Mouse (Mus musculus): ENCODE results near the gene Alkbh3. TPM values are rescaled to one million over a fixed set of nuclear protein-coding genes. Genes with fewer than 3 reads are reported as not detected.

The Alkbh3 gene
- total RNA-seq, 1 experiment from 2014 or later = 51.4 TPM

DNA sequence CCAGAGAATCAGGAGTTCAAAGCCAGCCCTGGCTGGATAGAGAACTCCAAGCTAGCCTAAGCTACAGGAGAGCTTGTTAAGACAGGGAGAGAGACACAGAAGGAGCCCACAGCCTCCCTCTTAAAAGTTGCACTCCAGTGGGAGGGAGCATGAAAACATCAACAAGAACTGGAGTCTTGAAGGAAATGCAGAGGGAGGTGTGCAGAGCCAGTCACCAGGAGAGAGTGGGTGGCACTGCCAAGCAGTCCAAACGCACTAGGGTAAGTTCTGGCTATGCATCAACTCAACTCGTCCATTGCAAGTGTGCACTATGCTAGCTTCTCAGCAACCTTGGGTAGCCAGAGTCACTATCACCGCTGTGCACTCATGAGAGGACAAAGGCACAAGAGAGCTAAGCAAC is 52.4 kb downstream of the Alkbh3 start:
- no peak for ATAC-seq (replicated peaks; ENCODE audit: insufficient number of reproducible peaks, low FRiP score, low TSS enrichment, poor library complexity, severe bottlenecking)

- no peak for ATAC-seq (replicated peaks; ENCODE audit: insufficient number of reproducible peaks, low FRiP score, low TSS enrichment, poor library complexity, severe bottlenecking)
These were observed 52.8 kb downstream of the Alkbh3 start for GRCm38 (mm10) chr2:93957785-93958175.

DNA sequence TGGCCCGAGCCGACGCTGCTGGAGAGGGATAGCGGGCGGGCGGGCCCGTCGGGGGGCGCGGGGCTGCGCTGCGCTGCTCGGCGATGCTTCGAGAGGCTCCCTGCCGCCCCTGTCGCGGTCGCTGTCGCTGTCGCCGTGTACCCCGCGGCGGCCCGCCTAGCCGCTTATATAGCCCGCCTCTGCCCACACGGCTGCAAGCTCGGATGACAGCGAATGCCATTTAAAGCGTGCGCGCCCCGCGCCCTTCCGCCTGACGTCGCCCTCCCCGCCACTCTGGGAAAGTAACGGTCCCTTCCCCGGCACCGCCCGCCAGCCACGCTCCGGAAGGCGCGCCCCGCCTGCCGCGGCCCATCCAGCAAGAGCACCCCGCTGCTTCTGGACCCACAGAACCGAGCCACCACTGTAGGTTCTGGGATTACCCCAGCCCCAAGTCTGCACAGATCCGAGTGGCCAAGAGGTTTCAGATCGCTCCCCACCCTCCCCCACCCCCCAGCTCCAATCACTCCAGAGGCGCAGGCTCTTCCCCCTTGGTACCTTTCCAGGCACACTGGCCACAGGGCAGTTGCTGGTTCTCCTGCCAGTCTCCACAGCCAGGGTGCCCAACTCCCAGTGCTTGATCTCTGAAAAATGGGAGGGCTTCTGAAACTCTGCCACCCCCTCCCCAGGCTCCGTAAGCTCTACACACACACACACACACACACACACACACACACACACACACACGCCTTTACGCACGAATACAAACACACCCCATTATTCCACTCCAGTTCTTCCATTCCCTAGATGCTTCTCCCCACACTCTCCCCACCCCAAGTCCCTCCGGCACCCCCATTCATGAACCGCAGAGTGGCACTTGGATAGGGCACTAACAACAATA is 53.5 kb downstream of the Alkbh3 start, which contains the start of gene Gm13889:
TSS of gene Gm13889 (minus strand) at position 294 of the 877 bp plus-strand sequence.
- ATAC-seq (replicated peaks; ENCODE audit: insufficient number of reproducible peaks, low FRiP score, low TSS enrichment, poor library complexity, severe bottlenecking) = no peak

- ATAC-seq (replicated peaks; ENCODE audit: insufficient number of reproducible peaks, low FRiP score, low TSS enrichment, poor library complexity, severe bottlenecking) = no peak
These were observed 54.2 kb downstream of the Alkbh3 start for GRCm38 (mm10) chr2:93956331-93956801.

DNA sequence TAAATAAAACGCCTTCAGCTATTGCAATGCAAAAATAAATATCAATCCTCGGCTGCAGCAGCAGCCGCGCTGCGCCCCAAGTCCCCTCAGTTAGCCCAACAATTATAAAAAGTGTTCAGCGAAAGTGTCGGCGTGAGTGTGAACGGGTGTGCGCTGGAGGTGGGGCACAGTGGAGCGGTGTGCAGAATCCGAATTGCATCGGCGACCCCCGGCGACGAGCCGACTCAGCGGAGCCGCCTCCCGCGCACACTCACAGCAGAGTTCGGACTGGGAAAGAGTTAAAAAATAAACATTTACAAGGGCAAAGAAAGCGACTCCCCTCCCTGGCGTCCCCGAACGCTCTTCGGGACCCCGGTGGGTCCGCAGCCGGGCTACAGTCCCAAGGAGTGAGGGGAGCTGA is 54.7 kb downstream of the Alkbh3 start:
- no peak for ATAC-seq (replicated peaks; ENCODE audit: insufficient number of reproducible peaks, low FRiP score, low TSS enrichment, poor library complexity, severe bottlenecking)

- no peak for ATAC-seq (replicated peaks; ENCODE audit: insufficient number of reproducible peaks, low FRiP score, low TSS enrichment, poor library complexity, severe bottlenecking)
These were observed 55.6 kb downstream of the Alkbh3 start for GRCm38 (mm10) chr2:93954781-93955578.

DNA sequence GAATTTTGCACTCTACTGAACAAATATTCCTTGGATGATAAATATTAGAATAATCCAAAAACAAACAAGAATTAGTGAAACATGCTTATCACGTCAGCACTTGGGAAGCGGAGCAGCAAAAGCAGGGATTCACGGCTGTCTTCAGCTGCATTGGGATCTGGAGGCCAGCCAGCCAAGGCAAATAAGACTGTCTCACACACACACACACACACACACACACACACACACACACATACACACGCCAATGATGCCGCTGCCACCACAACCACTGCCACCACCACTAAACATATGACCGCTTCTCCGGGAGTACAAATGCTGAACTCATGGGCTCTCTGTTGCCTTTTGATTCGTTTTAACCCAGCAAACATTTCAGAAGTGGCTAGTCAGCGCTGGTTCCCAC is 56.9 kb downstream of the Alkbh3 start:
- no peak for ATAC-seq (replicated peaks; ENCODE audit: insufficient number of reproducible peaks, low FRiP score, low TSS enrichment, poor library complexity, severe bottlenecking)

GRCm38 (mm10) chr2:93946976-93947375 is 63.6 kb downstream of the Alkbh3 start:
- ATAC-seq (replicated peaks; ENCODE audit: insufficient number of reproducible peaks, low FRiP score, low TSS enrichment, poor library complexity, severe bottlenecking) = no peak

DNA sequence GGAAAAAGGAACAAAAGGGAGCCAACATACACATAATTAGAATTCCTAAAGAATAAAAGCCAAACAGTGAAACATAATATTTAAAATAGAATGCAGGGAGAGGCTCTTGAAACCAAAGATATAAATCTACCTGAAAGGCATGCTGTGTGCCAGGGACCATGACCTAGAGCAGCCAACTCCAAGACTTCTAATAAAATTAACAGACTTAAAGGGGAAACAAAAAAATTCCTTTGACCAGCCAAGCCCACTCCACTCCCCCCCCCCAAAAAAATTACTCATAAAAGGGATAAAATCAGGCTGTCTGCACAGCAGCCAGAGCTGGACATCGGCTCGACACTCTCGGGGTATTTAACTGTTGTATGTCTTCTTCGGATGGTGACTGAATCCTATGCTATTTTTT is 65.8 kb downstream of the Alkbh3 start:
- no peak for ATAC-seq (replicated peaks; ENCODE audit: insufficient number of reproducible peaks, low FRiP score, low TSS enrichment, poor library complexity, severe bottlenecking)

DNA sequence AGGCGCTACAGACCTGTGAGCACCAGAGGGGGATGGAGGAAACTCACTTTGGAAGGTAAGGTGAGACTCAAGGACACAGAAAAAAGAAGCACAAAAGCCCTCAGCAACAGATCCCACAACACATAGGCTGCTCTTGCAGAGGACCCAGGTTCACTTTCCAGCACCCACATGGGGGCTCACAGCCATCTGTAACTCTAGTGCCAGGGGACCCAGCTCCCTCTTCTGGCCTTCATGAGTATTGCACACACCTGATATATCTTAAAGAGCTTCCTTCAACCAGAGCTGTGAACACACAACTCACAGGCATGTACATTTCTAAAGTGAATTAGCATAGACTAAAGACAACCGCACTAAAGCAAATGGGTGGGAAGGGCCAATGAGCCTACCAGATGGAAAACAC is 66.5 kb downstream of the Alkbh3 start:
- ATAC-seq (replicated peaks; ENCODE audit: insufficient number of reproducible peaks, low FRiP score, low TSS enrichment, poor library complexity, severe bottlenecking) = no peak

DNA sequence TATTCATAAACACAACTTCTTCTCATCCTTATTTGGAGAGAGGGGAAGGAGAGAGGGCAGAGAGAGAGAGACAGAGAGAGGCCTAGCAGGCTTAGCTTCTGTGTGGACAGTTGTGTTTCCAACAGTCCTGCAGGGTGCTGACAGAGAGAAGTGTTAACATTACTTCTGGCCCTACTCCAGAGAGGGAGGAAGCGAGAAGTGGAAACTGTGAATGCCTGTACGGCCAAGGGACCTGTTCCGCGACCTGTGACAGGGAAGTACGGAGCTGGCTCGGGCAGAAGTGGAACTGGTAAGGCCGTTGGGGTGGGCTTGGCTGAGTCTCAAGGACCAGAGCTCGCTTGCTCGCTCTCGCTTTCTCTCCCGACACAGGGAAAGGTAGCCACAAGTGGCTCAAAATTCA is 68.9 kb downstream of the Alkbh3 start:
- no peak for ATAC-seq (replicated peaks; ENCODE audit: insufficient number of reproducible peaks, low FRiP score, low TSS enrichment, poor library complexity, severe bottlenecking)

DNA sequence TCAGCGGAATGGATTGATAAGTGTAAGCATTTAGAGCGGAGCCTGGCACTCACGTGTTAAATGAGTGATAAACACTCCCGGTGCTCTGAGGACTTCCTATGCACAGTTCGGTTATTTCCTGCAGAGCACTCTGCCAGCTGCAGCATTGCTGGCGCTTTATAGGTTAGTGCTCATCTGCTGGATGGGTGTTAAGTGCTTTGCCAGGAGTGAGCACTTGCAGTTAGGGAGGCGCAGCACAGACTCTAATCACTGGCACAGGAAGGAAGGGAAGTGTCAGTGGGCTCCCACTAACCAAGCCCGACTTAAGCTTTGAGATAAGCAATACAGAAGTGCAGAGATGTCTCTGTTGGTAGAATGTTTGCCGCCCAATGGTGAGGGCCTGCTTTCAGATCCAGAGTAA is 72.1 kb downstream of the Alkbh3 start:
- ATAC-seq (replicated peaks; ENCODE audit: insufficient number of reproducible peaks, low FRiP score, low TSS enrichment, poor library complexity, severe bottlenecking) = no peak

Other genes starting within 250 kb of the Alkbh3 start
- 10.4 to 43.3 TPM (median 12.9 TPM) in 3 replicates for gene Ext2, start 188.2 kb downstream of the Alkbh3 start, total RNA-seq (2017)
- gene Accs, start 160.9 kb downstream of the Alkbh3 start, total RNA-seq (2017) = 8.3 to 17.9 TPM (median 17.1 TPM) in 3 replicates
- gene Accsl, start 141.7 kb downstream of the Alkbh3 start, total RNA-seq (2017) = not detected in 3 replicates
- gene Gm13889, start 53.6 kb downstream of the Alkbh3 start, total RNA-seq (2017) = not detected in 3 replicates
- not detected in 3 replicates for gene Gm27027, start 14.5 kb downstream of the Alkbh3 start, total RNA-seq (2017)
- gene Hsd17b12, start 147.2 kb upstream of the Alkbh3 start, total RNA-seq (2017) = 67.9 to 97.6 TPM (median 87.9 TPM) in 3 replicates